Mouse (Mus musculus): ENCODE data around the gene C1rl. TPM values are rescaled to one million over a fixed set of nuclear protein-coding genes. Genes with fewer than 3 reads are reported as not detected.
"Not testable (repeated sequence)": the region's sequence is repeated elsewhere in the genome, so short reads cannot be mapped to it uniquely, and the experiment has no call there.

C1rl gene
- polyA plus RNA-seq, 1 experiment from 2014 or later = 3.0 TPM

DNA sequence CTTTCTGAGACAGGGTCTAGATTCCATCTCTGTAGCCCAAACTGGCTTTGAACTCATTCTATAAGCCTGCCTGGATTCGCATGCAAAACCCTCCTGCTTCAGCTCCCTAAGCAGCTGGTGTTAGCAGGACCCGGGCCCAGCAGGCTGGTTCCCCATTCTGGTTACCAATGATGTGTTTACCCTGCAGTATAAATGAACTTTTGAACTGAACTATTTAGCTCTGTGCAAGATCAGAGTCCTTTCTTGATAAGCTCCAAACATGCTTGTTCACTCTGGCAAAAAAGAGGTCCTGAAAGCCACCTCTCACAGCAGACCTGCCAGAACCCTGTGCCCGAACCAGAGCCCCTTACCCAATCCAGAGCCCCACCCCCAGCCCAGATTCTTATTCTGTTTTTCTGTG, 35.0 kb downstream of the C1rl start:
- no peak overlapping the region for H3K27ac ChIP-seq
- ATAC-seq (replicated peaks; ENCODE audit: low FRiP score, low read depth) (no peak), DNase-seq (ENCODE audit: low spot score) (no peak)
- 78% methylated on average over 3 of the region's 3 CpGs for WGBS
- no peaks in the 10 kb centered on the region for H3K27me3 ChIP-seq (ENCODE audit: insufficient read depth, low read length)
- no peak overlapping the region for H3K4me3 ChIP-seq (replicated peaks; ENCODE audit: low read depth, low read length)
- no peak overlapping the region for H3K9ac ChIP-seq (ENCODE audit: low read depth, low read length)
- no peak overlapping the region for H3K4me2 ChIP-seq (ENCODE audit: low read length)
- TF ChIP-seq CTCF (IDR thresholded peaks at IDR 0.05; ENCODE audit: low read depth) = no peak
- H3K9me3 ChIP-seq (replicated peaks; ENCODE audit: low read length) = no peaks in the 10 kb centered on the region
- H3K4me1 ChIP-seq (replicated peaks; ENCODE audit: insufficient read depth, low read length) = no peaks in the 10 kb centered on the region
- H3K36me3 ChIP-seq (ENCODE audit: insufficient read depth, low read length) = no peaks in the 10 kb centered on the region

DNA sequence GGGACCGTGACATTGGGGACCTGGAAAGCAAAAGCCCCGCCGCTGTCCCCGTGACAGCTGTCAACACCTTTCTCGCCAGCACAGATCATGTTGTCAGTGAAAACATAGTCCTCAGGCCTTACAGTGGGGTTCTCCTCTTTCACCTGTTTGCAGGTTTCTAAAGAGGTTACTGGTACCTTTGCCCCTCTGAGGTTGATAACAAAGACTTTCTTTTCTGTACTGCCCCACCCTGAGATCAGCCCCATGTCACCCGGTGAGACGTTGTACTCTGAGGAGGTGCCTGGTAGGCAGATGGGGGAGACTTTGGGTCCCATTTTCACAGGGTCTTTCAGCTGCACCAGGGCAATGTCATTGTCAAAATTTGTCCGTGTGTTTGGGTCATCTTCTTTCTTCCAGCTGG, 38.2 kb downstream of the C1rl start:
- TF ChIP-seq CTCF (IDR thresholded peaks at IDR 0.05; ENCODE audit: low read depth) = no peak
- H3K4me1 ChIP-seq (replicated peaks; ENCODE audit: insufficient read depth, low read length) = no peaks in the 10 kb centered on the region
- no peaks in the 10 kb centered on the region for H3K27me3 ChIP-seq (ENCODE audit: insufficient read depth, low read length)
- H3K9me3 ChIP-seq (replicated peaks; ENCODE audit: low read length) = no peaks in the 10 kb centered on the region
- H3K36me3 ChIP-seq (ENCODE audit: insufficient read depth, low read length) = no peaks in the 10 kb centered on the region
- no peak overlapping the region for H3K27ac ChIP-seq
- H3K4me3 ChIP-seq (replicated peaks; ENCODE audit: low read depth, low read length) = no peak overlapping the region
- no peak overlapping the region for H3K9ac ChIP-seq (ENCODE audit: low read depth, low read length)
- DNase-seq (ENCODE audit: low spot score) = no peak
- no peak for ATAC-seq (replicated peaks; ENCODE audit: low FRiP score, low read depth)
- no peak overlapping the region for H3K4me2 ChIP-seq (ENCODE audit: low read length)
- WGBS = 89% methylated on average over 8 of the region's 8 CpGs

DNA sequence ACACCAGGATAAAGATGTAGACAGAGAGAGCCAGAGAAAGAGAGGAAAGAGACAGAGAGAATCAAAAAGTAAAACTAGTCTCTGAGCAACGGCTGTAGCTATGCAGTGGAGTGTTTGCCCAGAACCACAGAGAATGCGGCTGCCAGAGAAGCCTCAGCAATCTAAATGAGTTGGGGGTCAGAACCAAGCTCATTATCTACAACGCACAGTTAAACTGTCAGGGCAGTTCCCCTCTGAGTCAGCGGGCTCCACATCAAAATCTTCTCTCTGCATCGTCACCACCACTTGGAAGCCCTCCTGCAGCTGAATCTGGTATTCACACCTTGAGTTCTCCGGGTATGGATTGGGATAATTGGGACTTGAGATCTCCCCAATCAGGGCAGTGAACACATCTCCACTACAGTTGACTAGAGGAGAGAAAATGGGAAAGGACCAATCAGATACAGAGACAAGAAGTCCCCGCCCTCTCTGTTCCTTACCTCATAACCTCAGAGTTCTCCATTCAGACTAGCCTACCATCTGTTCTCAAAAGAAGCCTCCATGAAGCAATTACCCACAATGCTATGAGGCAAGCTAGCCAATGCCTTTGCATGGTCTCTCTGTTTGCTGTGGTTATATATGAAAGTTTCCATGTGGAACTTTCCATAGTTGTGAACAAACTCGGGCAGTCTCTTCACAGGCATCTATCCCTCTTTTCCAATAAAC, 43.4 kb downstream of the C1rl start:
- H3K36me3 ChIP-seq (ENCODE audit: insufficient read depth, low read length); H3K4me3 ChIP-seq (replicated peaks; ENCODE audit: low read depth, low read length); ATAC-seq (replicated peaks; ENCODE audit: low FRiP score, low read depth); H3K9ac ChIP-seq (ENCODE audit: low read depth, low read length); H3K27ac ChIP-seq; H3K4me2 ChIP-seq (ENCODE audit: low read length); H3K9me3 ChIP-seq (replicated peaks; ENCODE audit: low read length); H3K27me3 ChIP-seq (ENCODE audit: insufficient read depth, low read length); DNase-seq (ENCODE audit: low spot score); H3K4me1 ChIP-seq (replicated peaks; ENCODE audit: insufficient read depth, low read length): not testable (repeated sequence)
- WGBS = 76% methylated on average over 8 of the region's 8 CpGs

DNA sequence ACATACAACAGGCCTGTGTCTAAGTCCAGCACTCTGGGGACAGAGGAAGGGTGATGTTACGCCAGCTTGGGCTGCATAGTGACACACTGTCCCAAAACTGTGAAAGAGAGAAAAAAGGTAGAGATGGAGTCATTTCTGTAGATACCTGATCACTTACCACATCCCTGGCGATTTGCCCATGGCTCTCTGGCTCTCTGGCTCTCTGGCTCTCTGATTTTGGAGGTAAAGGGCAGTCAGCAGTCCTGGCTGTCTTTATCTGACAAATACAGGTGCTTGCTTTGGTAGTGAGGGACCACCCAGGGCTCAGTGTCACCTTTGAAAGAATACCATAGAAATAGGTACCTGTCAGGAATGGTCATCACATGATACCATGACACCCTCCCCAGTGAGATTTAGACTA, 48.3 kb downstream of the C1rl start:
- not testable (repeated sequence) for DNase-seq (ENCODE audit: low spot score); H3K4me3 ChIP-seq (replicated peaks; ENCODE audit: low read depth, low read length)

DNA sequence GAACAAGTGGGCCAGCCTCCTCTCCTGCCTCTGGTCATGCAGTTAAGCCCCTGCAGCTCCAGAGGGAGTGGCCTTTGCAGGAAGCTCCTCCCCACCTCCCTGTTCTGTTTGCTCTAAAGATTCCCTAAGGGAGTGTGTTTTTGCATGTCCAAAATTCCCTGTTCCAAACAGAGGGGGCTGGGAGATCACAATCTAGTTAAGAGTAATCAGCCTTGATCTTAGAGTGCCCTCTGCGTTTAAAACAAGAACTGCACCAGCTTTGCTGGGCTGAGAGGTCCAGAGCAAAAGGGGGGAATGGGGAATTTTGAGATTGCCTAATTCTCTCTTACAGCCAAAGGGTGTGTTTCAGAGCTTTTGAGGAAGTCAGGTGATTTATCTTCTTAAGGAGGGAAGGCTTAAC, 49.4 kb downstream of the C1rl start, which contains the start of gene C1s1:
C1s1 (minus strand) TSS at position 76 of the 400 bp plus-strand sequence.
- not testable (repeated sequence) for H3K27me3 ChIP-seq (ENCODE audit: insufficient read depth, low read length); H3K4me1 ChIP-seq (replicated peaks; ENCODE audit: insufficient read depth, low read length); H3K4me3 ChIP-seq (replicated peaks; ENCODE audit: low read depth, low read length); H3K9ac ChIP-seq (ENCODE audit: low read depth, low read length); H3K9me3 ChIP-seq (replicated peaks; ENCODE audit: low read length); H3K27ac ChIP-seq; H3K36me3 ChIP-seq (ENCODE audit: insufficient read depth, low read length)
- 0% methylated on average over 1 of the region's 1 CpGs for WGBS
- DNase-seq (ENCODE audit: low spot score) (peak; percentile 76), ATAC-seq (replicated peaks; ENCODE audit: low FRiP score, low read depth) (peak; percentile 81)
- peak; percentile 68 for TF ChIP-seq CTCF (IDR thresholded peaks at IDR 0.05; ENCODE audit: low read depth)
- peak within 1 kb of the TSS; percentile 18; the same call in 1 of the 2 replicates for H3K4me2 ChIP-seq (ENCODE audit: low read length)

More for the DNA sequence above, 48.3 kb downstream of the C1rl start:
- not testable (repeated sequence) for H3K9me3 ChIP-seq (replicated peaks; ENCODE audit: low read length); H3K27me3 ChIP-seq (ENCODE audit: insufficient read depth, low read length); H3K4me1 ChIP-seq (replicated peaks; ENCODE audit: insufficient read depth, low read length); H3K27ac ChIP-seq; H3K36me3 ChIP-seq (ENCODE audit: insufficient read depth, low read length); ATAC-seq (replicated peaks; ENCODE audit: low FRiP score, low read depth); H3K4me2 ChIP-seq (ENCODE audit: low read length); H3K9ac ChIP-seq (ENCODE audit: low read depth, low read length)
- 89% methylated on average over 2 of the region's 2 CpGs for WGBS

DNA sequence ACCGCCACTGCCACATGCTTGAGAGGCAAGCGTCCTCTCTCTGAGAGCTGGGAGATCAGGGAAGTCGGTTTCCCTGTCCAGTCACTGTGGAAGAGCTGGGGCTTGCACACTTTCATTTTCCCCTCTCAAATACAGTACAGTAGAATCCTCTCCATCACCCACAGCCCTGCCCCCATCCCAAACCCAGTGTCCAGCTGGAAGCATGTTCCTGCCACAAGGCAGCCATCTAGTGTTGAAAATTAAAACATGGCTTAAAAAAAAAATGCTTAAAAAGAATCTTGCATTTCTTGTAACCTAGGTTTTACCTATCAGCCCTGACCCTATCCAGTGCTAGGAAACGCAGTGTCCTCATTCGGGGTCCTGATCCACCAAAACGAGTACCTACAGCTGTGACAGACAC, 51.6 kb downstream of the C1rl start:
- WGBS = 77% methylated on average over 6 of the region's 6 CpGs

DNA sequence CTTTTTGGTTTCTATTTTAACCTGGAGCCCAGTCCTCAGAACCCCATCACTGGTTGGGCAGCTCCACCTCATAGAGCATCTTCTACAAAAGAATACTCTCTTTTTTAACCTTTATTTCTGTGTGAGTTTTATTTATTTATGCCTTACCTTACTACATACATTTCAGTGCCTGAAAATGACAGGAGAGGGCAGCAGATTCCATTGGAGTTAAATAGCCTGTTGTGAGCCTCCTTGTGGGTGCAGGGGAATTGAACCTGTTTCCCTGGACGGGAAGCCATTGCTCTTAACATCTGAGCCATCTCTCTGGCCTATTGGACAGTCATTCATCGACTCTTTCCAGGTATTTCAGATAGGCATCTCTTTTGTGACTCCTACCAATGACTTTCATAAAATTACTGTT, 52.5 kb downstream of the C1rl start:
- H3K4me2 ChIP-seq (ENCODE audit: low read length) = no peak overlapping the region
- ATAC-seq (replicated peaks; ENCODE audit: low FRiP score, low read depth) = no peak
- no peaks in the 10 kb centered on the region for H3K27me3 ChIP-seq (ENCODE audit: insufficient read depth, low read length)
- 63% methylated on average over 2 of the region's 2 CpGs for WGBS
- H3K9ac ChIP-seq (ENCODE audit: low read depth, low read length) = no peak overlapping the region
- H3K9me3 ChIP-seq (replicated peaks; ENCODE audit: low read length) = no peaks in the 10 kb centered on the region
- H3K36me3 ChIP-seq (ENCODE audit: insufficient read depth, low read length) = no peaks in the 10 kb centered on the region
- H3K27ac ChIP-seq = no peak overlapping the region
- no peak overlapping the region for H3K4me3 ChIP-seq (replicated peaks; ENCODE audit: low read depth, low read length)
- DNase-seq (ENCODE audit: low spot score) = no peak
- no peaks in the 10 kb centered on the region for H3K4me1 ChIP-seq (replicated peaks; ENCODE audit: insufficient read depth, low read length)
- peak; percentile 28; the same call in 1 of the 2 replicates for TF ChIP-seq CTCF (IDR thresholded peaks at IDR 0.05; ENCODE audit: low read depth)

More for the DNA sequence above, 51.6 kb downstream of the C1rl start:
- ATAC-seq (replicated peaks; ENCODE audit: low FRiP score, low read depth) (no peak), DNase-seq (ENCODE audit: low spot score) (peak; percentile 47)
- Histone ChIP-seq H3K4me1 (replicated peaks; ENCODE audit: insufficient read depth, low read length) (no peaks in the 10 kb centered on the region), H3K4me2 (ENCODE audit: low read length) (no peak overlapping the region), H3K36me3 (ENCODE audit: insufficient read depth, low read length) (no peaks in the 10 kb centered on the region), H3K9ac (ENCODE audit: low read depth, low read length) (no peak overlapping the region), H3K27ac (no peak overlapping the region), H3K4me3 (replicated peaks; ENCODE audit: low read depth, low read length) (no peak overlapping the region), H3K27me3 (ENCODE audit: insufficient read depth, low read length) (no peaks in the 10 kb centered on the region), H3K9me3 (replicated peaks; ENCODE audit: low read length) (no peaks in the 10 kb centered on the region)
- peak; percentile 55; the same call in 1 of the 2 replicates for TF ChIP-seq CTCF (IDR thresholded peaks at IDR 0.05; ENCODE audit: low read depth)

DNA sequence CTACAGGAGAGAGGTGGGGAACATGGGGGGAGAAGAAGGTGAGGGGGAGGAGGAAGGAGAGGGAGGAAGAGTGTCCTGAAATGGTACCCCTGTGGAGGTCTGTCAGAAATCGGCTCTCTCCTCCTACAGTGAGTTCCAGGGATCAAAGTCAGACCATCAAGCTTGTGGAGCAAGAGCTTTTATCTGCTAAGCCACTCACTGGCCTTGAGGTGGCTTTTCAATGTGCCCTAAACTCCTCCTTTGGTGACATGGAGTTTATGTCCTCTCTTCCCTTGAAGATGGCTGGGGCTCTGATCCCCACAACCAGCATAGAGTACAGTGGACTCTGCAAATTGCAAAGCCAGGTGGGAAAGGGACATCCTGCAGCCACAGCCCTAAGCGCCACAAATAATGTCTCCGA, 55.1 kb downstream of the C1rl start:
- H3K27ac ChIP-seq; H3K36me3 ChIP-seq (ENCODE audit: insufficient read depth, low read length); H3K4me3 ChIP-seq (replicated peaks; ENCODE audit: low read depth, low read length); H3K9ac ChIP-seq (ENCODE audit: low read depth, low read length); ATAC-seq (replicated peaks; ENCODE audit: low FRiP score, low read depth); H3K4me1 ChIP-seq (replicated peaks; ENCODE audit: insufficient read depth, low read length); H3K9me3 ChIP-seq (replicated peaks; ENCODE audit: low read length); H3K27me3 ChIP-seq (ENCODE audit: insufficient read depth, low read length); DNase-seq (ENCODE audit: low spot score); H3K4me2 ChIP-seq (ENCODE audit: low read length): not testable (repeated sequence)
- WGBS = 95% methylated on average over 2 of the region's 3 CpGs

All from kidney, postnatal 0 days (tissue).